Mouse (Mus musculus) layer of hippocampus, postnatal 25 days (tissue): ENCODE results near the gene Frmd4b. TPM values are rescaled to one million over a fixed set of nuclear protein-coding genes. Genes with fewer than 3 reads are reported as not detected.

Experiments
- total RNA-seq, 2 experiments: library from RNA; stranded (reverse); gene quantifications; 2 replicates each; pipeline ENCODE4 v1.2.3; 2021

Frmd4b gene
- total RNA-seq, 2 experiments from 2014 or later: 26.8 to 35.0 TPM

Other genes with a start within 250 kb of the Frmd4b start
- 1 to 10 TPM; 6.5 to 6.9 TPM for gene Mitf, start 189.5 kb upstream of the Frmd4b start, total RNA-seq